Mouse (Mus musculus) heart, postnatal 0 days (tissue): ENCODE data around the gene 4931414P19Rik. TPM values are rescaled to one million over a fixed set of nuclear protein-coding genes. Genes with fewer than 3 reads are reported as not detected.

Experiments used
- ATAC-seq: fragments of 200-750 bp; cut with Nextera tagmentation; 2 replicates; pipeline ENCODE4 v1.8.0; 2017; ENCODE audit warnings: low read depth, moderate number of reproducible peaks, moderate library complexity; ENCODE audit not compliant: insufficient read depth
- DNase-seq: peaks from one replicate; pipeline ENCODE4 v3.0.0-alpha.2; 2016; ENCODE audit warnings: low spot score
- H3K27ac ChIP-seq: fragments of 300-500 bp; sonication (generic); 2 replicates; pipeline ENCODE4 v1.5.1; 2014; ENCODE audit warnings: low read depth, mild to moderate bottlenecking
- H3K27me3 ChIP-seq: fragments of 300-500 bp; sonication (generic); 2 replicates; pipeline ENCODE4 v1.6.1; 2014; ENCODE audit warnings: low read length, mixed read lengths; ENCODE audit not compliant: control insufficient read depth, insufficient read depth
- H3K36me3 ChIP-seq: fragments of 300-500 bp; sonication (generic); replicated peaks from 2 replicates; pipeline ENCODE4 v1.6.1; 2014; ENCODE audit warnings: low read length, mixed read lengths; ENCODE audit not compliant: control insufficient read depth, insufficient read depth
- H3K4me1 ChIP-seq: fragments of 300-500 bp; sonication (generic); 2 replicates; pipeline ENCODE4 v1.6.1; 2014; ENCODE audit warnings: antibody characterized with exemption; ENCODE audit not compliant: control insufficient read depth, insufficient read depth
- H3K4me2 ChIP-seq: fragments of 300-500 bp; sonication (generic); 2 replicates; pipeline ENCODE4 v1.6.1; 2014; ENCODE audit warnings: low read depth, mild to moderate bottlenecking, low read length, moderate library complexity
- H3K4me3 ChIP-seq: fragments of 300-500 bp; sonication (generic); 2 replicates; pipeline ENCODE4 v1.5.1; 2014; ENCODE audit warnings: low read depth, low read length
- H3K9ac ChIP-seq: fragments of 300-500 bp; sonication (generic); replicated peaks from 2 replicates; pipeline ENCODE4 v1.6.1; 2014; ENCODE audit warnings: low read depth, low read length, mixed read lengths
- H3K9me3 ChIP-seq: fragments of 300-500 bp; sonication (generic); replicated peaks from 2 replicates; pipeline ENCODE4 v1.6.1; 2016; ENCODE audit warnings: low read length; ENCODE audit not compliant: control insufficient read depth
- CTCF ChIP-seq: IDR thresholded peaks from 2 replicates; pipeline ENCODE4 v1.5.1; 2016; ENCODE audit warnings: antibody characterized with exemption, control low read depth, low read depth
- EP300 ChIP-seq: IDR thresholded peaks from 2 replicates; pipeline ENCODE4 v1.6.1; 2016; ENCODE audit warnings: antibody characterized with exemption, low read depth
- WGBS: fragments of 180-500 bp; shearing (Covaris S2); extraction: QIAGEN DNeasy Blood & Tissue Kit; methylation state at CpG from one replicate; pipeline ENCODE4 v1.1.7; 2014; 5-methylcytosine and 5-hydroxymethylcytosine counted together
- microRNA counts: library from miRNA; unstranded; fragments of <30 nt; microRNA quantifications from one replicate; lab custom pipeline; 2015
- microRNA-seq: library from miRNA; unstranded; fragments of <30 nt; microRNA quantifications from one replicate; pipeline ENCODE4, GENCODE M21; 2016
- polyA plus RNA-seq: library from polyadenylated mRNA; unstranded; fragments of >200 nt; fragmentation: Nextera tagmentation; extraction: Ambion mirVana; gene quantifications from 2 replicates; pipeline ENCODE4 v1.2.1, GENCODE M21; 2015
- total RNA-seq: library from RNA; depleted of rRNA; stranded (reverse); fragments of >200 nt; gene quantifications from 2 replicates; pipeline ENCODE4 v1.2.3, GENCODE M21; 2014; ENCODE audit warnings: low replicate concordance; rRNA removed

The 4931414P19Rik gene
- total and polyA plus RNA-seq, 2 experiments from 2014 or later = 4.0 to 12.4 TPM

GRCm38 (mm10) chr14:54544703-54545102 lies 61.1 kb downstream of the 4931414P19Rik start:
- Histone ChIP-seq H3K9me3 (no peaks in the 10 kb centered on the region), H3K27me3 (no peaks in the 10 kb centered on the region), H3K27ac (no peak overlapping the region), H3K9ac (no peak overlapping the region), H3K4me2 (no peak overlapping the region), H3K4me1 (no peaks in the 10 kb centered on the region), H3K36me3 (peaks cover 69% of the 10 kb centered on the region), H3K4me3 (no peak overlapping the region)
- TF ChIP-seq EP300 (no peak), CTCF (no peak)
- no peak for DNase-seq
- WGBS = 77% methylated on average over 5 of the region's 5 CpGs
- ATAC-seq = no peak

- no peak overlapping the region for H3K9ac ChIP-seq
- no peaks in the 10 kb centered on the region for H3K4me1 ChIP-seq
- H3K4me3 ChIP-seq = no peak overlapping the region
- no peak for TF ChIP-seq EP300
- no peak overlapping the region for H3K4me2 ChIP-seq
- no peak for ATAC-seq
- WGBS = 64% methylated on average over 11 of the region's 11 CpGs
- H3K27ac ChIP-seq = no peak overlapping the region
- no peak for DNase-seq
- H3K9me3 ChIP-seq = no peaks in the 10 kb centered on the region
- H3K36me3 ChIP-seq = peaks cover 29% of the 10 kb centered on the region
- H3K27me3 ChIP-seq = no peaks in the 10 kb centered on the region
Measured at GRCm38 (mm10) chr14:54540771-54541170, 65.0 kb downstream of the 4931414P19Rik start.

GRCm38 (mm10) chr14:54538580-54538979 lies 67.2 kb downstream of the 4931414P19Rik start:
- no peaks in the 10 kb centered on the region for H3K4me1 ChIP-seq

More at GRCm38 (mm10) chr14:54538580-54538979, 67.2 kb downstream of the 4931414P19Rik start:
- H3K9ac ChIP-seq = no peak overlapping the region
- no peak overlapping the region for H3K4me3 ChIP-seq
- no peak for ATAC-seq
- TF ChIP-seq CTCF (no peak), EP300 (no peak)
- H3K36me3 ChIP-seq = peaks cover 10% of the 10 kb centered on the region
- no peaks in the 10 kb centered on the region for H3K9me3 ChIP-seq
- no peaks in the 10 kb centered on the region for H3K27me3 ChIP-seq
- no peak overlapping the region for H3K27ac ChIP-seq
- 78% methylated on average over 2 of the region's 2 CpGs for WGBS
- no peak overlapping the region for H3K4me2 ChIP-seq
- no peak for DNase-seq

MicroRNAs encoded within 50 kb of the gene (microRNA counts, 519-probe panel; counts per million panel counts)
- microRNA mmu-miR-686 (lab: Ali Mortazavi, UCI) = not detected

Small RNA genes within 50 kb of the gene (microRNA-seq; reads per million reads assigned to microRNA genes)
- gene Mir686 = not detected
- gene Mir6948 = not detected

Other genes starting within 250 kb of the 4931414P19Rik start
- gene Oxa1l, start 245.2 kb downstream of the 4931414P19Rik start, total RNA-seq = 136 and 152 TPM in 2 replicates
- 99.3 and 109 TPM in 2 replicates for gene Oxa1l, start 245.2 kb downstream of the 4931414P19Rik start, polyA plus RNA-seq
- gene Slc7a7, start 188.2 kb downstream of the 4931414P19Rik start, total RNA-seq = 11.3 and 16.6 TPM in 2 replicates
- gene Slc7a7, start 188.2 kb downstream of the 4931414P19Rik start, polyA plus RNA-seq = 6.7 and 8.9 TPM in 2 replicates
- 132 and 145 TPM in 2 replicates for gene Mrpl52, start 179.1 kb downstream of the 4931414P19Rik start, total RNA-seq
- 335 and 371 TPM in 2 replicates for gene Mrpl52, start 179.1 kb downstream of the 4931414P19Rik start, polyA plus RNA-seq
- 59.9 and 73.2 TPM in 2 replicates for gene Mmp14, start 174.4 kb downstream of the 4931414P19Rik start, total RNA-seq
- gene Mmp14, start 174.4 kb downstream of the 4931414P19Rik start, polyA plus RNA-seq = 59.7 and 60.9 TPM in 2 replicates
- gene Lrp10, start 141.9 kb downstream of the 4931414P19Rik start, total RNA-seq = 81.5 and 110 TPM in 2 replicates
- 47.8 and 54.4 TPM in 2 replicates for gene Lrp10, start 141.9 kb downstream of the 4931414P19Rik start, polyA plus RNA-seq
- gene Rem2, start 129.9 kb downstream of the 4931414P19Rik start, total RNA-seq = 0.77 TPM in 1 of 2 replicates, not detected in the other
- 0.15 and 0.27 TPM in 2 replicates for gene Rem2, start 129.9 kb downstream of the 4931414P19Rik start, polyA plus RNA-seq
- 35.0 and 42.0 TPM in 2 replicates for gene Prmt5, start 88.5 kb downstream of the 4931414P19Rik start, total RNA-seq
- gene Prmt5, start 88.5 kb downstream of the 4931414P19Rik start, polyA plus RNA-seq = 30.6 and 31.6 TPM in 2 replicates
- gene Haus4, start 51.4 kb downstream of the 4931414P19Rik start, total RNA-seq = 84.6 and 109 TPM in 2 replicates
- gene Haus4, start 51.4 kb downstream of the 4931414P19Rik start, polyA plus RNA-seq = 26.3 and 27.0 TPM in 2 replicates
- gene Ajuba, start 28.4 kb downstream of the 4931414P19Rik start, total RNA-seq = 24.8 and 32.5 TPM in 2 replicates
- 9.9 and 11.3 TPM in 2 replicates for gene Ajuba, start 28.4 kb downstream of the 4931414P19Rik start, polyA plus RNA-seq
- gene Psmb5, start 12.0 kb upstream of the 4931414P19Rik start, total RNA-seq = 207 TPM in 2 replicates
- gene Psmb5, start 12.0 kb upstream of the 4931414P19Rik start, polyA plus RNA-seq = 342 and 350 TPM in 2 replicates
- not detected in 2 replicates for gene Psmb11, start 15.4 kb upstream of the 4931414P19Rik start, total RNA-seq
- not detected in 2 replicates for gene Psmb11, start 15.4 kb upstream of the 4931414P19Rik start, polyA plus RNA-seq
- not detected in 2 replicates for gene Gm17606, start 35.0 kb upstream of the 4931414P19Rik start, total RNA-seq
- gene Gm17606, start 35.0 kb upstream of the 4931414P19Rik start, polyA plus RNA-seq = not detected in 2 replicates
- 6.2 and 7.0 TPM in 2 replicates for gene Cdh24, start 35.4 kb upstream of the 4931414P19Rik start, total RNA-seq
- gene Cdh24, start 35.4 kb upstream of the 4931414P19Rik start, polyA plus RNA-seq = 0.41 and 0.47 TPM in 2 replicates
- gene 1700123O20Rik, start 80.2 kb upstream of the 4931414P19Rik start, total RNA-seq = 15.4 and 27.8 TPM in 2 replicates
- 39.1 and 40.8 TPM in 2 replicates for gene 1700123O20Rik, start 80.2 kb upstream of the 4931414P19Rik start, polyA plus RNA-seq
- gene Acin1, start 80.9 kb upstream of the 4931414P19Rik start, total RNA-seq = 54.8 and 69.7 TPM in 2 replicates
- gene Acin1, start 80.9 kb upstream of the 4931414P19Rik start, polyA plus RNA-seq = 56.0 and 57.5 TPM in 2 replicates
- gene Gm29776, start 92.8 kb upstream of the 4931414P19Rik start, total RNA-seq = not detected in 2 replicates
- 0.10 and 0.11 TPM in 2 replicates for gene Gm29776, start 92.8 kb upstream of the 4931414P19Rik start, polyA plus RNA-seq
- gene Cebpe, start 106.2 kb upstream of the 4931414P19Rik start, total RNA-seq = not detected in 2 replicates
- not detected in 2 replicates for gene Cebpe, start 106.2 kb upstream of the 4931414P19Rik start, polyA plus RNA-seq
- gene Slc7a8, start 176.0 kb upstream of the 4931414P19Rik start, total RNA-seq = 3.1 and 3.2 TPM in 2 replicates
- 1.2 and 1.3 TPM in 2 replicates for gene Slc7a8, start 176.0 kb upstream of the 4931414P19Rik start, polyA plus RNA-seq
- not detected in 2 replicates for gene Rnf212b, start 208.1 kb upstream of the 4931414P19Rik start, total RNA-seq
- 0.15 TPM in 1 of 2 replicates, not detected in the other for gene Rnf212b, start 208.1 kb upstream of the 4931414P19Rik start, polyA plus RNA-seq